Mouse (Mus musculus) testis, adult 2 months (tissue): Measurements from ENCODE around the gene Pgls.

Experiments used
- CTCF ChIP-seq: fragments of 200-500 bp; IDR thresholded peaks from 2 replicates; pipeline ENCODE4 v1.5.1; 2012; ENCODE audit warnings: low read depth, mild to moderate bottlenecking, inconsistent platforms, low read length, moderate library complexity; ENCODE audit not compliant: control insufficient read depth, insufficient read depth, insufficient replicate concordance
- POLR2A ChIP-seq: fragments of 200-500 bp; IDR thresholded peaks from 2 replicates; pipeline ENCODE4 v1.6.1; 2012; ENCODE audit warnings: low read depth, mild to moderate bottlenecking, inconsistent platforms, low read length, moderate library complexity; ENCODE audit not compliant: control insufficient read depth

DNA sequence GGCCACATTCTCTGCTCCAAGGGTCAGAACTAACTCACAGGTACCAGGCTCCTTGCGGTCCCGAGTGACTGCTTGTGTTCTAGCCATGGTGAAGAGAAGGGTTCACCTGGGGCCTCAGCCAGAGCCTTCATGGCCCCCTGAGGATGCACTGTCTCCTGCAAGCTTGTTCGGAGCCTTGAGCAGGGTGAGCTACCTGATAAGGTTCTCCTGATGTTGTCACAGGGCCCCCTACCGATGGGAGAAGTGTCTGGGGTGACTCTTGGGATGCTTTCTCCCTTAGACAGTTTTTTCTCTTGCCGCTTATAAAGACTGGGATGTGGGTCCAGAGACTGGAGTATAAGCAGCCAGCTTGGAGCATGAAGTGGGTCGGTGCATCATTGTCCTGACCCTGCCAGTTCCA is 4.4 kb downstream of the Pgls start:
- TF ChIP-seq POLR2A: no peak
- no peak for TF ChIP-seq CTCF
